Mouse (Mus musculus) small intestine, adult 2 months (tissue): ENCODE data around the gene Epm2aip1. TPM values are rescaled to one million over a fixed set of nuclear protein-coding genes. Genes with fewer than 3 reads are reported as not detected.
A peak's percentile ranks its signal among the peaks of the same experiment; 100 is the strongest.

Experiments used
- H3K27ac ChIP-seq: fragments of 200-500 bp; 2 replicates; pipeline ENCODE4 v1.5.1; 2012; ENCODE audit warnings: low read depth, low read length, control low read depth, inconsistent platforms; ENCODE audit not compliant: insufficient read depth
- H3K27me3 ChIP-seq: fragments of 200-500 bp; 2 replicates; pipeline ENCODE4 v1.6.1; 2012; ENCODE audit warnings: mild to moderate bottlenecking, moderate library complexity, low read length, inconsistent platforms; ENCODE audit not compliant: control insufficient read depth, insufficient read depth
- H3K36me3 ChIP-seq: fragments of 200-500 bp; 2 replicates; pipeline ENCODE4 v1.6.1; 2012; ENCODE audit warnings: mild to moderate bottlenecking, low read length, control low read depth, inconsistent platforms; ENCODE audit not compliant: control insufficient read depth, insufficient read depth
- H3K4me1 ChIP-seq: fragments of 200-500 bp; 2 replicates; pipeline ENCODE4 v1.6.1; 2012; ENCODE audit warnings: low read length, inconsistent platforms, mixed read lengths; ENCODE audit not compliant: control insufficient read depth, insufficient read depth, insufficient read length
- H3K4me3 ChIP-seq: fragments of 200-500 bp; 2 replicates; pipeline ENCODE4 v1.5.1; 2012; ENCODE audit warnings: low read depth, mild to moderate bottlenecking, control low read depth, inconsistent platforms, low read length, moderate library complexity
- CTCF ChIP-seq: fragments of 200-500 bp; IDR thresholded peaks from 2 replicates; pipeline ENCODE4 v1.5.1; 2012; ENCODE audit warnings: low read depth, mild to moderate bottlenecking, control low read depth, inconsistent platforms, low read length, moderate library complexity, mixed read lengths; ENCODE audit not compliant: insufficient replicate concordance, insufficient read length; ENCODE audit errors: extremely low read depth
- POLR2A ChIP-seq: fragments of 200-500 bp; IDR thresholded peaks from 2 replicates; pipeline ENCODE4 v1.6.1; 2012; ENCODE audit warnings: low read depth, mild to moderate bottlenecking, control low read depth, inconsistent platforms, low read length, moderate library complexity
- WGBS: fragments of 180-500 bp; shearing (Covaris S2); methylation state at CpG from one replicate; pipeline ENCODE4 v1.1.7; 2018; 5-methylcytosine and 5-hydroxymethylcytosine counted together
- polyA plus RNA-seq: library from polyadenylated mRNA; depleted of rRNA; stranded (reverse); fragments of >200 nt; gene quantifications from 2 replicates; pipeline ENCODE4 v1.2.3, GENCODE M21; 2012; rRNA removed

Gene Epm2aip1
- 1.8 and 2.1 TPM in 2 replicates for polyA plus RNA-seq

- no peaks in the 10 kb centered on the region for H3K27me3 ChIP-seq
- H3K4me1 ChIP-seq: peaks cover 9% of the 10 kb centered on the region; the same call in 1 of the 2 replicates
- peak within 1 kb of the TSS; percentile 74 for H3K4me3 ChIP-seq
- TF ChIP-seq POLR2A (peak; percentile 96), CTCF (no peak)
- under 1% methylated on average over 64 of the region's 64 CpGs for WGBS
- peaks cover 3% of the 10 kb centered on the region; the same call in 1 of the 2 replicates for H3K36me3 ChIP-seq
- peak within 1 kb of the TSS; percentile 89 for H3K27ac ChIP-seq
These were observed at the start of gene Epm2aip1, which contains the start of gene Mlh1 for GRCm38 (mm10) chr9:111271434-111272160. Gene Epm2aip1 (plus strand): TSS chr9:111271929. Gene Mlh1 (minus strand): TSS chr9:111271791.

DNA sequence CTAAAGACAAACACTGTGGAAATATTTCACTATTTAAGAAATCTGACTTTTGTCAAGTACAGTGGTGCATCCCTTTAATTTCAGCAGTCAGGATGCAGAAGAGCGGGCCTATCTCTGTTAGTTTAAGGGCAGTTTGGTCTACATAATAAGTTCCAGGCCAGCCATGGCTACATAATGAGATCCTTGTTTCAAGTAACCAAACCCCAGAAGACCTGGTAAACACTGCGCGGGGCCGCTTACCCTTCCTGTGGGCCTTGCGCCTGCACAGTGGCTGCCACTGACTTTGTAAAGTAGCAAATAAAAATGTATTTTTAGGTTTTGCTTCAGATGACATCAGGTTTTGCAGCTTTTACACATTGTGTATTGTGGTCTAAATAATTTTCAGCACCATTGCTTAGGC, 48.3 kb upstream of the Epm2aip1 start:
- no peak overlapping the region for H3K27ac ChIP-seq
- no peak overlapping the region for H3K4me3 ChIP-seq
- peaks cover 66% of the 10 kb centered on the region for H3K36me3 ChIP-seq
- no peaks in the 10 kb centered on the region; the same call in 1 of the 2 replicates for H3K4me1 ChIP-seq
- H3K27me3 ChIP-seq: no peaks in the 10 kb centered on the region
- 97% methylated on average over 5 of the region's 5 CpGs for WGBS
- TF ChIP-seq CTCF (no peak), POLR2A (no peak)

DNA sequence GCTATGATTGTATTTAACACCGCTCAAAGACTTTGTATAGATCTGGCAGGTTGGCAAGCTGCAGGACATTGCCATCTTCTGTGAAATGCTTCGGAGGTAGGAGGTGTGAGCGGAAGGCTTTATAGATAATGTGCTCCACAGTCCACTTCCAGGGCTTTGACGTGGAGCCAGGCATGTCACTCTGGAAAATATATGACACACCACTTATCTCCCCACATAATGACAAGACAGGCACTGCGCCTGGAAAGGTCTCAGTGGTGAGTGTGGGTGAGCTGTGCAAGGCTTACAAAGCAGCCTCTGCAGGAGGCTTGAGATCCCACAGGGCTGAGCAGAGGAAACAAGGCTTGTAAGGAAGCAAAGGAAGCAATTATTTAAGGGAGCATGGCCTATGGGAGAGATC, 43.3 kb upstream of the Epm2aip1 start:
- Histone ChIP-seq H3K27me3 (no peaks in the 10 kb centered on the region), H3K27ac (no peak overlapping the region), H3K4me1 (no peaks in the 10 kb centered on the region; the same call in 1 of the 2 replicates), H3K4me3 (no peak overlapping the region), H3K36me3 (peaks cover 62% of the 10 kb centered on the region)
- WGBS: 63% methylated on average over 5 of the region's 5 CpGs
- TF ChIP-seq CTCF (no peak), POLR2A (no peak)

DNA sequence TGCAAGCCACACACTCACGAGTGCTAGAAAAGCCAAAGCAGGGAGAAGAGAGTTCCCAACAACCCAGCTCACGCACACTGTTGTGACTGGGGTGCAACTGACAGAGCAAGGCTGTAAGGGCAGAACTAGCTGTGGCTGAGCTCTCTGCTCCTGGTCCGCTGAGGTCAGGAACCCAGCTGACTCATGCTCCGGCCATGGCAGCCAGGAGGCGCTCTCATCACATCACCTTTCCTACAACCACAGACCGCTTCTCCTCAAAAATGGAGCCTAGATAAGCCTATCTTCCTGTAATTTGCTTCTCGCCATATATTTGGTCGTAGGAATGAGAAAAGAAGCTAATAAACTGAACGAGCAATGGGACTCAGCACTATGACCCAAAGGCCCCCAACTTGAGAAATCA, 37.0 kb upstream of the Epm2aip1 start:
- H3K4me1 ChIP-seq: no peaks in the 10 kb centered on the region
- peaks cover 43% of the 10 kb centered on the region for H3K36me3 ChIP-seq
- H3K4me3 ChIP-seq: no peak overlapping the region
- TF ChIP-seq CTCF: peak; percentile 21; the same call in 1 of the 2 replicates
- no peak for TF ChIP-seq POLR2A
- no peak overlapping the region for H3K27ac ChIP-seq
- 92% methylated on average over 9 of the region's 9 CpGs for WGBS
- H3K27me3 ChIP-seq: no peaks in the 10 kb centered on the region

DNA sequence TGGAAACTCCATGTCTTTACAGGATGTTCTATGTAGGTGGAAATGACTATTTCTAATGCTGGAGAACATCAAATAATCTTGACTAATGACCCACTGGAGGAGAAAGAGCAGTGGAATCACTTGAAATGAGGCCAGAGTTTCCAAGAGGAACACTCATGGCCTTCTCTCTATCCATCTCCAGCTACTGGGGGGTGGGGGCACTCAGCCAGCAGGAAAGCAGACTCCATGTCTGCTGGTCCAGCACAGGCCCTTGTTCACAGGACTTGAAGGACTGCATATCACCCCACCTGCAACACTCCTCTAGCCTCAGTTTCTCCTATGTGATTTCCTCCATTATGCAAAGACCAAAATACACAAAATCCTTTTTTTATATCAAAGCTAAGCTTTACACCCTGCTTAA, 34.0 kb upstream of the Epm2aip1 start:
- H3K4me3 ChIP-seq: no peak overlapping the region
- H3K27ac ChIP-seq: no peak overlapping the region
- no peak for TF ChIP-seq POLR2A
- no peaks in the 10 kb centered on the region for H3K27me3 ChIP-seq
- peaks cover 43% of the 10 kb centered on the region for H3K36me3 ChIP-seq
- no peaks in the 10 kb centered on the region for H3K4me1 ChIP-seq

GRCm38 (mm10) chr9:111239821-111240220, 31.9 kb upstream of the Epm2aip1 start:
- WGBS: 95% methylated on average over 4 of the region's 4 CpGs
- peaks cover 35% of the 10 kb centered on the region for H3K36me3 ChIP-seq
- no peaks in the 10 kb centered on the region for H3K4me1 ChIP-seq
- H3K27ac ChIP-seq: no peak overlapping the region
- TF ChIP-seq POLR2A: no peak
- TF ChIP-seq CTCF: no peak
- no peaks in the 10 kb centered on the region for H3K27me3 ChIP-seq
- H3K4me3 ChIP-seq: no peak overlapping the region

DNA sequence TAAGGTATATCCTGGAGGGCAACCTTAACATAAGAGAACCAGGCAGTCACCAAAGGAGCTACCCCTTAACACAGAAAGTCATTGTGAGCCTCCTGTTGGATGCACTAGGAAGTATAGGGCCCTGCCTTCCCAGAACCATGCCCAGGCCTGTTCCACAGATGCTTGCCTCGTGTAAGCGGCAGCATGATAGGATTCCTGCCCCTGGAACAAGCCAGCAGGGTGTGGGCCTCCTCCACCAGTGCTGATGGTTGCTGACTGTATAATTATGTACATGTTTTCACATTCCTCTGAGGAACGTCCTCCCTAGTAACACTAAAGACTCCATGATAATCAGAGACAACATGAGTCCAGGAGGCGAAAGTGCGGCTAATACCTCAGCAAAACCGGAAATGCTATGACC, 28.3 kb upstream of the Epm2aip1 start:
- no peaks in the 10 kb centered on the region for H3K27me3 ChIP-seq
- no peak overlapping the region for H3K27ac ChIP-seq
- TF ChIP-seq CTCF: no peak
- TF ChIP-seq POLR2A: no peak
- no peaks in the 10 kb centered on the region for H3K4me1 ChIP-seq
- no peak overlapping the region for H3K4me3 ChIP-seq
- 92% methylated on average over 6 of the region's 6 CpGs for WGBS
- peaks cover 38% of the 10 kb centered on the region for H3K36me3 ChIP-seq
